Mouse (Mus musculus): Measurements from ENCODE around the gene Cenpx.
"Not testable (repeated sequence)": the region's sequence is repeated elsewhere in the genome, so short reads cannot be mapped to it uniquely, and the experiment has no call there.

Cenpx gene

DNA sequence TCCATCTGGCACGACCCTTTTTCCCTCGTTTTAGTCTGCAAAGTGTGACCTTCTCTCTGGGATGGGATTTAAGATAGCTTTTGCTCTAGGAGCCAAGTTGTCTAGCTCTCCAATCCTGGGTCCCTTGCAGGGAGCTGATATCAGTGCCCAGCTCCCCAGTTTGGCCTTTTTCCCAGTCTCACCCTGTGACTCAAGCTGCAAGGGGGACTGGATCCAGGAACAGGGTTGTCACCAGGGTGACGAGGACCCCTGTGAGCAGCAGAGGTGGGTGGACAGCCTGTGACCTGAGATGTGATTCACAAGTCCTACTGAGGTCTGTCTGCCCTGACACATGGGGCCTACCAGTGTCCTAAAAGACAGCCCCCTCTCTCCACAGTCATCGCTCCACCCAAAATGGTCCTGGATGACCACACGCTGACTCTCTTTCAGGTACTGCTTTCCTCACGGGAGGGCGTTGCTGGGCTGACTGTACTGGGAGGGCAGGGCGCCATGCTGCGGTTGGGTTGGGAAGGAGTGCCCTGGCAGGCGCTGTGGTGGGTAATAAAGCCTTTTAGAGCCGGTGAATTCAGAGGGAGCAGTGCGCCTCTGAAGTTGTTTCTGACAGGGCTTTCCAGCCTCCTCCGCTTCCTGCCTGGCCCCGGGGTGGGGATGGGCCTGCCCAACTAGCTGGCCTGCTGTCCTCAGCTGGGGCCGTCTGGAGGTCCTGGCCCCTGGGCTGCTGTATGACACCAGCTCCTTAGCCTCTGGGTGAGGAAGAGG lies 9.7 kb downstream of the Cenpx start:
- DNase-seq (ENCODE audit: low read depth in 1 of 2, low spot score in 2 of 2), result no peak

DNA sequence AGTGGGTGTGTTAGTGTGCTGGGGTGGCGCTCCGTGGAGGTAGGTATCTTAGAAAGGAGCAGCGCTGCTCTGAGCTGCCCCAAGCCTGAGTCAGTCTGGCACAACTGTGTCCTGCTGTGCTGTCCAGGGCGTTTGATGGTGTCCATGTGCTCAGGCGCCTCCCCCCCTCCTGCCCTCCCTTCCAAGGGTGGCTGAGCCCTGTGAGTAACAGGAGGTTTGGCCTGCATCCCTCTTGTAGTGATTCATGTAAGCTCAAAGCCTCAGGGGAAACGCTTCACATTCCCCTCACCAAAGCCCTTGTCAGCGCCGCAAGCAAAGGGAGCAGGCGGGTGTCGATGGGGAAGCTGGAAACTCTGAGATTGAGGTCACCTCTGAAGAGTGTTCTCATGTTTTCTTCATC lies 15.8 kb downstream of the Cenpx start:
- DNase-seq (ENCODE audit: low read depth in 1 of 2, low spot score in 2 of 2), result no peak

DNA sequence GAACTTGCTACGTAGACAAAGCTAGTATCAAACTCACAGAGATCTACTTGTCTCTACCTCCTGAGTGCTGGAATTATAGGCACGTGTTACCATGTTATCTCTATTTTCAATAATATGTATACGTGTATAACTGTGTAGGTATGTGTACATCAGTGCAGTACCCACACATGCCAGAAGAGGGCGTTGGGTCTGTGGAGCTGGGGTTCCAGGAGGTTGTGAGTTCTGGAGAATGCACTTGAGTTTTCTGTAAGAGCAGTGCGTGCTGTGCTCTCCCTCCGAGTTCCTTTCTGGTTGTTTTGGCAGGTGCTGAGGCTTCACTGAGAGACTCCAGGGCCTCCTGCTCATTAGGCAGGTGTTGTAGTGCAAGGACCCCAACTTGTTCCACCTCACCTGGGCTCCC lies 17.0 kb downstream of the Cenpx start:
- DNase-seq (ENCODE audit: low read depth in 1 of 2, low spot score in 2 of 2), result no peak

DNA sequence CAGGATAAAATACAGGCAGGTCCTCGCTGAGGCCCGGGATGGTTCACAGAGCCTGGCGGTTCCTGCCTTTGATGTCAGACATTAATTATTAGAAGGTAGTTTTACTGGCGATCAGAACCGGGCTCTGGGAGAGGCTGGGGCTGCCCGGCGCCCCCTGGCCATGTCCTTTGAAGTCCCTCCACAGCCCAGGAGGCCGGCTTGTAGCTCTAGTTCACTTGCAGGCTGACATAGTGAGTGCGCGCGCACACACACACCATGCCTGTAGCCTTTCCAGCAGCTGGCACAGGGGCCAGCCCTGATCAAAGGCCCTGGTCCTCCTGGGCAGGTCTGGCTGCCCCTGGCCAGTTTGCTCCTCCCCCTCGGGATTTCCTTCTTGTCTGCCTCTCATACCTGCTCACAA lies 17.9 kb downstream of the Cenpx start:
- no peak for DNase-seq (ENCODE audit: low read depth in 1 of 2, low spot score in 2 of 2)

DNA sequence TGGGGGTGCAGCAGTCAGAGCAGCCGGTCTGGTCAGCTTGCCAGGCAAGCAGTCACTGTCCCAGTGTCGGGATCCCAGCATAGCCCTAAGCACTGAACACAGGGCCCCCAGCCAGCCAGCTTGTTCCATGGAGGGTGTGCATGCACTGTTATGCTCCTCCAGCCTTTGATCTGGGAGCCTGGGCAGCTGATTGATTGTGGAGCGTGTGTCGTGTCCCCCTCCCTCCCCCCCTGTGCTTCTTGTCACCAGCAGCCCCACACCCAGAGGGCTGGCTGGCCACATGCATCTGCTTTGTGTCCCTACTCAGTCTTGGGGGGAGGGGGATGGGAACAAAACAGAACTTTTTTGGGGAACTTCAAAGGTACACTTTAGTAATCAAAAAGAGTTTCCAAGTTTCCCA lies 18.4 kb downstream of the Cenpx start:
- no peak for DNase-seq (ENCODE audit: low read depth in 1 of 2, low spot score in 2 of 2)

DNA sequence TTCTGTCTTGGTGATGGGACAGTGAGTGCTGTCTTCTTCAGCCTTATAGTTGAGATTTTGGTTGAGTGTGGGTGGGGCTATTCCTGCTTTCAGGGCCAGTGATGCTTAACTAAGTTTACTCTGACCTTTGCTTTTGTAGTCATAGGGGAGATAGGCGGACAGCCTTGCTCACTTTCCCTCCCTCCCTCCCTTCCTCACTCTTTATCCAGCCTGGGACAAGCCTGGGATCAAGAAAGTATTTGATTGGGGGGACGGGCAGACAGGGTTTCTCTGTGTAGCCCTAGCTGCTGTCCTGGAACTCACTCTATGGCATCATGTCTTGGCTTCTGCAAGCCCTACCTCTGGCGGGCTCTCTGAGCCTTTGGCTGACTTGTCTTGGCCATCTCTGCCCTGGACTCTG lies 20.1 kb downstream of the Cenpx start:
- no peak for DNase-seq (ENCODE audit: low read depth in 1 of 2, low spot score in 2 of 2)

DNA sequence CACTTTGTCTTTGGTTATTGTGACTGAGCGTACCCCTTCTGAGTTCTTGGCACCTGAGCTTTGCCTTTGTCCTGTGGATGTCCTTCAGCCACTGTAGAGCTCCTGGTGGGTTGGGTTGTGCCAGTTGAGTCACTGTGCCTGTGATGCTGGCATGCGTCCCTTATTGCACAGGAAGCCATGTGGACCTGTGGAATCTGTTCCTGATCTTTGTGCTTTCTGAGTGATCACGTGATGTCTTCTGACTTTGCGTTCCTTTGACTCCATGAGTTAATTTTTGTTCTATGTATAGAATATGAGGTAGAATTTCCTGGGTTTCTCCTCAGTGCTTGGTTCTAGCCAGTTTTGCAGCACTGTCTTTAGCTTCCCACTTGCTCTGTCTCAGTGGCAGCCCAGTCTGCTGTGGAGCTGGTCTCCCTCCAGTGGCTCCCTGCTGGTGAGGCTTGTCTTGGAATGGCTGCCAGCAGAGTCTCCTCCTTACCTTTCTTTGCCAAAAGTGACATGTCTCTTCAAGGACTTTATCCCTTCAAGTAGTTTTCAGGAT lies 21.0 kb downstream of the Cenpx start:
- no peak for DNase-seq (ENCODE audit: low read depth in 1 of 2, low spot score in 2 of 2)

DNA sequence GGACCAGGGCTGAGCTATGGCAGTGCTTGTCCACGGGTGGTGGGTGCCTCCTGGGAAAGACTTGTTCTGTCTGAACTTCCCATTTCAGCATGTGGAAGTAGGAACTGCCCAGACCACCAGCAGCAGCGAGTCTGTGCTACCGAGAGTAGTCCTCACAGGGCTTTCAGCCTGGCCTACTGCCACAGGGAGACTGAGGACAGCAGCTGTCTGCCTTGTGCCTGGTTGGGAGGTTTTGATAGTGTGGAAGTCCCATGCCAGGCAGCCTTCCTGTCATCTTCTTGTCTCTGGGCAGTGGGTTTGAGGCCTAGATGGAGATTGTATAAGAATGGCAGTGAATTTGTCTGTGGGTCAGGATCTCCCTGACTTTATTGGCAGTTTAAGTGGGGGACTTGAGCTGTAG lies 24.2 kb downstream of the Cenpx start:
- DNase-seq (ENCODE audit: low read depth in 1 of 2, low spot score in 2 of 2), result no peak

DNA sequence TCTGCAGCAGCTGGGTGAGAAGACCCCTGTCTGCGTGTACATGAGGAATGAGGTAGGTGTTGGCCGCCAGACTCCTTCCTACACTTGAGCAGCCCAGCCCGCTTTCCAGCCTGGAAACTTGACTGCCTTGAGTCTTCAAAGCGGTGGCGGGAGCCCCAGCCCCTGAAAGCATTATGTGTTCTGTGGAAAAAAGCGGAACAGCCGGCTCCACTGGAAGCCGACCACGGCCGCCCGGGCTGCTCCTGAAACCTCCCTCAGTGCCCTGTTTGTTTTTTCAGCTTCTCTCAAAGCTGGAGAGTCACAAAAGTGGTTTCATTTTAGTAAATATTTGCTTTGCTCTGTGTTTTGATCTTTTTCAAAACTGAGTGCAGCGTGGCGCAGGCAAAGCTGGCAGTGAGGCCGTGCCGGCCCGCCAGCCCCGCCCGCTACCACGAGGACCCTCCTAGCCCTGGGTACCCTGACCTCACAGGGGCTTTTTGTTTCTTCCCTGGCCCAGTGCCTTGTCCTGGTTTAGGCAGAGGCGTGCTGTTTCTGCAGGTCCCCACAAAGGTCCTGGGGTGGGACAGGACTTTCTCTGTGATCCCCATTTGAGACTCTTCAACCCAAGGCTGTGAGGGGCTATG lies 26.8 kb downstream of the Cenpx start:
- DNase-seq (ENCODE audit: low read depth in 1 of 2, low spot score in 2 of 2), result no peak

DNA sequence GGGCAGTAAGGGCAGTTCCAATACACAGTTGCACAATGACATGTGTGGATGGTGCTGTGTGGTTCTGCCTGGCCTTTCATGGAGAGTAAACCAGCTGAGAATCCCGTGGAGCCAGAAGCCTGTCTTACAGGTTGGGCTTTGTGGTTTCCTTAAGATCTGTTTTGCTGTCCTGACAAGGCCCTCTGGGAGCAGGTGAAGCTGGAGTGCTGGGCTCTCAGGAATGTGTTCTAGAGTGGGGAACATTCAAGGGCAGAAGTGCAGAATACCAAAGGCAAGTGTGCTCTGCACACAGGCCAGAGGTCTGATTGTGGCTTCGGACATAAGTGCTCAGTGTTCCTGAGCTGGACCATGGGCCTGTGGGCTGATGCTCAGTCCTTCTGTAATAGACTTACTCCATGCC lies 28.9 kb downstream of the Cenpx start:
- DNase-seq (ENCODE audit: low read depth in 1 of 2, low spot score in 2 of 2), result no peak

DNA sequence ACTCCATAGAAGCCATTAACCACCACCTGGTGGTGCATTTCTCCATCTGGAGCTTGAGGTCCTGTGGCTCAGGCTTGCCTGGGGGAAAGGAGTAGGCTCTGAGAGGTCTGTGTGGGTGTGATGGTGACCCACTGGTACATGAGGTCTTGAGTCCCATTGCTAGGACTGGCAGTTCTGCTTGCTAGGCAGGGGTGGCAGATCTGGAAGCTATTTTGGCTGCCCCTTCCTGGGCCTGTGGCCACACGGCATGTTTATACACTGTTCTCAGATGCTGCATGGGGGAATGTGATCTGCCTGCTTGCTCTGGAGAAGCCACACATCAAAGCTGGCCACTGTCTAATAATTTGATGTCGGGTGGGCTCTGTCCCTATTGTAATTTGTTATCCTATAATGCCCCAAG lies 29.5 kb downstream of the Cenpx start:
- DNase-seq (ENCODE audit: low read depth in 1 of 2, low spot score in 2 of 2), result no peak

DNA sequence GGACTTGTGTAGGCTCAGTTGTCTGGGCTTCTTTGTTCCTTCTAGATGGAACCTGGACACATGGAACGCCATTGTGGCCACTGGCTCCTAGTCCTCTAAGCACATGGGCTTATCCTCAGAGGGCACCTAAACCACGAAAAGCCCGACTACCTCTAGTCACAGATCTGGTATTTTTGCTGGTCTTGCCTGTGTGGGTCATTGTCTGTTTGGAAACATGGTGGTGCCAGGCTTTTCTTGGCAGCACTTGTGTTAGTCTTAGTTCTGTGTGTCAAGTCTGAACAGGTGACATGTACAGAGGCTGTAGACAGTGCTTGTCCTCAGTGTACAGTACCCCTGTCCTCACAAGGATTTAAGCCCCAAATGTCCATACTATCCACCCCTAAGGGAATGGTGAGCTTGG lies 30.0 kb downstream of the Cenpx start:
- DNase-seq (ENCODE audit: low read depth in 1 of 2, low spot score in 2 of 2), result no peak

DNA sequence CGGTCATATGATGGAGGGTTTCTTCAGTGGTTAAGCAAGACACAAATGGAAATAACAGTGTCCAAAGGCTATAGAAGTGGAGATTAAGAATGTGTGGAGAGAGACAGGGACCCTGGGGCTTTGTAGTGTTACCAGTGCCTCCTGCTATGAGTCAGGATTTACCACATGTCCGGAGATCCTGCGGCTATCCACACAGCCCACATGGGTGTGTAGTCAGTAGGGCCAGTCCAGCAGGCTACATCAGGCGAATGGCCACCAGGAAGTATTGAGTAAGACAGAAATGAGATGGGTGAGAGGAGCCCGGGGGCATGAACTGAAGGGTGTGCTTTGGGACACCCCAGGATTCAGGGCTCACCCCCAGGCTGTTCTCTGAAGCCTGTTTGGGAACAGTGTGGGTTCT lies 30.9 kb downstream of the Cenpx start:
- no peak for DNase-seq (ENCODE audit: low read depth in 1 of 2, low spot score in 2 of 2)

DNA sequence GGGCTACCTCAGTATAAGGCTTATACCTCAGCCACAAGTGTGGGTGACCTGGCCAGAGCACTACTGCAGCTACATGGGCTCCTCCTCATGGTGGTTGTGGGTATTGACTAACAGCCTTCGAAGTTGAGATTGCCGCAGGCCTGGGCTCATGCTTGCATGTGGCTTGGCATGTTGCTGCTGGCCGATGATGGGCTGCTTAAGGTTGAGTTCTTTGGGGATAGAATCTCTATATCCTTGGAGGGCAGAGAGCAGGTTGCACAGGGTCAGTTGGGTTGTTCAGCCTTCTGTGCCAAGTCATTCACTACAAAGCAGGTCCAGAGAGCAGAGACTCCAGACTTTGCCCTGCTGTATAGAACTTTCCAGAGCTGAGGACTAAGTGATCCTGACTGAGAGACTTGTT lies 33.6 kb downstream of the Cenpx start:
- no peak for DNase-seq (ENCODE audit: low read depth in 1 of 2, low spot score in 2 of 2)

DNA sequence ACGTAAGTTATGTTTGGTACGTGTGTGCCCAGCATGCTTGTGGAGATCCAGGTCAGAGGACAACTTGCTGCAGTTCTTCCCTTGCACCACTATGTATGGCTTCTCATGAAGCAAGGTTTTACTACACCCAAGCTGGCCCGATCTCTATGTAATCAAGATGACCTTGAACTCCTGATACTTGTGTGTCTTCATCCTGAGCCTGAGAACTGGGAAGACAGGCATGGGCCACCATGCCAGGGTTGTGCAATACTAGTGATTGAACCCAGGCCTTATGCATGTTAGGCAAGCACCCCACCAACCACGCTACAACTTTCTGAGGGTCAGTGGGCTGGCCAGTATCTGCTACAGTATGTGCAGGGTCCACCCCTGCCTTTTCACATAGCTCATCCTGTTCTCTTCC lies 36.6 kb downstream of the Cenpx start:
- DNase-seq (ENCODE audit: low read depth in 1 of 2, low spot score in 2 of 2), result no peak

DNA sequence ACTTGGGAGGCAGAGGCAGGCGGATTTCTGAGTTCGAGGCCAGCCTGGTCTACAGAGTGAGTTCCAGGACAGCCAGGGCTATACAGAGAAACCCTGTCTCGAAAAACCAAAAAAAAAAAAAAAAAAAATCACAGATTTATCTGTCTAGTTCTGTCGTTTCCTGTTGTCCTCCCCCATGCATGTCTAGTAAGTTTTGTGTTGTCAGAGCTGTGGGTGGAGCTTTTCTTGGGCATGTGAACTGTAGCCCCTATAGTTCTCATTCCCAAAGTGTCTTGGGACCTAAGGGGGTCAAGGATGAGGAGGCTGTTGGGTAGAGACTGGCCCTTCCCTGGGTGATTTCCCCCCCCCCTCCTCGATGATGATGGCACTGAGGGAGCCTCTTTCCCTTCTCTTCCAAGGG lies 37.7 kb downstream of the Cenpx start:
- not testable (repeated sequence) for DNase-seq (ENCODE audit: low read depth in 1 of 2, low spot score in 2 of 2)

DNA sequence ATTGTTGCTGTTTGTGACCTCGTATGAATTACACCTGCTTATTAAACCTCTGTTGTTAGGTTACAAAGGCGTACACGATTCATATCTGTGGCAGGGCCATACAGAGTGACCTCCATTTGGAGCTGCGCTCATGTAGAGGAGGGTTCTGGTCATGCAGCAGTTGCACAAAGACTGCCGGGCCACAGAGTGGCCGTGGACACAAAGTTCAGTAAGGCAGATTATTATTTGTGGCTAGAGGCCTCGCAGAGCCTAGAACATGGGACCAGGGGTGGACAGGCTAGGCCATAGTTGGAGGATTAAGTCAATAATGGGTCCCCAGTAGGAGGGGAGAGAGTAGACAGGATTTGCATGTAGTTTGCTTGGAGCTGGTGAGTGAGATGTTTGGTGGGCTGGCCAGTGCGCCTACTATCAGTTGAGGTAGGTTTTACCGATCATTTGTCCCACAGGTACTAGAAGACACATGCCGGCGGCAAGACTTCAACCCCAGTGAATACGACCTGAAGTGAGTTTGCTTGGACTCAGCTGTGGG lies 39.9 kb downstream of the Cenpx start:
- no peak for DNase-seq (ENCODE audit: low read depth in 1 of 2, low spot score in 2 of 2)

DNA sequence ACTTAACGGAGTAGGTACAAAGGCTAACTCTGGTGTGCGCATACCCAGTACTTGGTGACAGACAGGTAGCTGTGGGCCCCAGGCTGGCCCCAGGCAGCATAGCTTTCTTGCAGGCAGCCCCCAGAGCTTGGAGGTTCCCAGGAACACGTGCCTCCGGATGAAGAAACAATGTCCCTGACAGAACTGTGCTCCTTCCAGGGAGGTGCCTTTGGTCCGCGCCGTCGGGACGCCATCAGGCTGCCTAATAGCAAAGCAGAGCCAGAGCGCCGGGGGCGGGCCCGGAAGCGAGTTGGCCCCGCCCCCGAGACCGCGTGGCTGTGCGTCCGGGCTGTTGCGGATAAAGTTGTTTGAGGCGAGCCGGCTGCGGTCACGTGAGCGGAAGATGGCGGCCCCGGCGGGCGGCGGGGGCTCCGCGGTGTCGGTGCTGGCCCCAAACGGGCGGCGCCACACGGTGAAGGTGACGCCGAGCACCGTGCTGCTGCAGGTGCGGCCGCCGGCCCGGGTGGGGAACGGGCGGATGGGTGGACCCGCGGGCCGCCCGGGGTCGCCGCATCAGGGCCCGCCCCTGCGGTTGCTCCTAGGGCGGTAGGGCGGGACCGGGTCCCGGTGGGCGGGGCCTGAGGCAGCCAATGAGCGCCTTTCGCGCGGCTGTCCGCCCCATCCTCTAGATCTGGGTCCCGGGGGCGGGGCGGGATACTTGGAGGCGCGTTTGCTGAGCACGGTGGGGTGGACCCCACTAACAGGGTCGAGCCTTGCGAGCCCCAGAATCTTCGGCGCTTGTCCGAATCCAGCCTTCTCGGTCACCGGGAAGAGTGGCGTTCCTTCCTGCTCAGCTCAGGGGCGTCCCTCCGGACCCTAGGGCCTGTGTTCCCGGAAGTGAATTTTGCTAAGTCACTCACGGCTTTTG lies 40.6 kb downstream of the Cenpx start, which contains the start of gene Aspscr1:
Gene Aspscr1 (plus strand): TSS at position 287 of the 907 bp plus-strand sequence.
- DNase-seq (ENCODE audit: low read depth in 1 of 2, low spot score in 2 of 2), result peak; percentile 85 to 90

DNA sequence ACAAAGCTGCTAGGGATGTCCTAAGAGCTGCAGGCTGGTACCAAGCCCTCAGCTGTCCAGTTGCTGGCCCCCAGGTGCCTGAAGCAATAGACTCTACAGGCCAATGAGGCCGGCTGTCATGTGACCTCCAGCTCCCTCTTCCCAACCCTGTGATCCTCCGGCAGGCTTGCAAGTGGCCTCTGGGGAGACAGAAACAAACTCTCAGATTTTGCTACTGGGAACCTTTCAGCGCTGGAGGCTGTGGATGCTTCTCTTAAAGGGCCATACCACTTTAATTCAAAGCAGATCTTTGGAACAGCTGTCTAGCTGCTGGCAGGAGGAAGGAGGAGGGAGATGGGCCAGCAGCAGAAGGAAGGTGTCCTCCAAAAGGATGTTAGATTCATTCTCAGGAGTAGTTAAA lies 46.9 kb downstream of the Cenpx start:
- no peak for DNase-seq (ENCODE audit: low read depth in 1 of 2, low spot score in 2 of 2)

DNA sequence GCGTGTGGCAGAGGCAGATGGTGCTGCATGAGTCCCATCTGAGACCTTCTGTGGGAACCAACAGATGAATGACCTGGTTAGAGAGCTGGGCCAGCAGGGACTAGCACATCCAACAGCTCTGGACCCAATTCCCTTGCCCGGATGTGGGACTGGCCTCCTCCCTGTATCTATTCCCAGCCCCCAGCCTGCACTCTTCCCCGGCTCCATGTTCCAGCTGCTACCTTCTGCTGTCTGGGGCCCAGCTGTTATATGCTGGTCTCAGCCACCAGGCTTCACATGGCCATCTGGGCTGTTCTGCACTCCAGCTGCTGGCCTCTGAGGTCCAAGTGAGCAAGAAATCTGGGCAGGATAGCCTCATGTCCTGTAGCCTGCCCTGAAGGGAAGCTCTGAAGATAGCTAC lies 48.1 kb downstream of the Cenpx start:
- no peak for DNase-seq (ENCODE audit: low read depth in 1 of 2, low spot score in 2 of 2)

DNA sequence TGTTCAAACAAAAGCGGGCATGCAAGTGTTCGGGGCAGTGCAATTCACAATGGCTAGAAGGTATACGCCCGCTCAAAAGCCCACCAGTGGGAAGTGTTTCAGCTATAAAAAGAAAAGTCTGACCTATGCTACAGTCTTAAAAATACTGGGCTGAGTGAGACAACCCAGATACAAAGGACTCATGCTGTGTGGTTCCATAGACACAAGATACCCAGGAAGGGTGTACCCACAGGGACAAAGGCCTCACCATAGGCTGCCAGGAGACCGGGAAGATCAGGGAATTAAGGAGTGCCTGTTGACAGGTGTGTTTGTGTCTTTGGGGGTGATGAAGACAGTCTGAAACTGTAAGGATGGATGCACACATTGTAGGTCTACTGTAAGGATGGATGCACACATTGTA lies 49.8 kb downstream of the Cenpx start:
- no peak for DNase-seq (ENCODE audit: low read depth in 1 of 2, low spot score in 2 of 2)

Data from monocyte, adult 2 months (primary cell).